Comparison of ENCODE assay signal across 27 mouse cellular contexts in the genomic region with DNA sequence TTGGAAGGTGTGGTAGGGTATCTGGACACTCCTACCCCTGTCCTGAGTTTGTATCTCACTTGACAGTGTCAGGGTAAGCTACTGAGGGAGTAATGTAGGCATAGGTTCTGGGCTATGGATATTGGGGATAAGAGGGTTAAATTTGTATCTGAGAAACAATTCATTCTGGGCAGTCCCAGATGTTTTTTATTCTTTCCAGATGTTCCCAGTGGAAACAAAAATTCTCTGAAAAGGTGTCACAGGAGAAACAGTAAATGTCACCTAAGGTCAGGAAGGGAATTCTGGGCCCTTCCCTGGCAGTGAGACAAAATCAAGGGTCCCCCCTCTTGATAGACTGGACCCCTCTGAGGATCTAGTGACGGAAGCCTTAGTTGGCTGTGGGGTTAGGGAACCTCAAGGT. TPM values are rescaled to one million over a fixed set of nuclear protein-coding genes. Genes with fewer than 3 reads are reported as not detected.
DNase-seq lines count a peak whose midpoint lies in the region; ATAC-seq and TF ChIP-seq lines count a peak whose summit lies in the region.
"Had no signal": no experiment of that assay in that cellular context is flagged by ENCODE, and none has a peak within 500 bp of the region (broad histone marks: within the 10 kb centered on the region; RNA-seq: fewer than 3 reads in every experiment).

No protein-coding gene starts in this region.

- DNase-seq in embryo, embryonic 10.5 days (ENCODE audit: low spot score) = peak; percentile 44
- no peak for DNase-seq in embryo, embryonic 10 days (ENCODE audit: low spot score)
- no peak for DNase-seq in spleen, adult 2 months (ENCODE audit: low read depth in 1 of 2, low spot score in 2 of 2)
- no peak for DNase-seq in spleen, postnatal 14 days (ENCODE audit: low spot score in 2 of 2)
- no peak for DNase-seq in limb, embryonic 11.5 days (ENCODE audit: low spot score)
- DNase-seq in mesoderm, embryonic 11.5 days (ENCODE audit: low read depth, low spot score) = peak; percentile 32
- DNase-seq in ovary, postnatal 10 days (ENCODE audit: low spot score) = no peak
- DNase-seq: adrenal gland, adult 8-10 months; adrenal gland, postnatal 36 days; cerebellum, adult 2 months; cerebellum, postnatal 14 days; gastrocnemius, postnatal 10 days; heart, adult 18-20 months; heart, postnatal 10 days; heart, postnatal 4 days had no signal

- peak overlapping the region; percentile 87 for H3K27ac ChIP-seq in spleen, adult 2 months (ENCODE audit: insufficient read depth, low read length)
- H3K27ac ChIP-seq in limb, embryonic 11.5 days (replicated peaks; ENCODE audit: low read depth, low read length) = peak overlapping the region; percentile 14; the same call in 1 of the 2 replicates
- no peak overlapping the region for H3K27ac ChIP-seq in midbrain, embryonic 13.5 days
- H3K27ac ChIP-seq: forebrain, embryonic 15.5 days; heart, embryonic 10.5 days; hindbrain, embryonic 12.5 days had no signal

- H3K4me1 ChIP-seq in spleen, adult 2 months (ENCODE audit: control insufficient read depth, insufficient read depth, insufficient read length) = peaks cover 40% of the 10 kb centered on the region; the same call in 1 of the 2 replicates
- H3K4me1 ChIP-seq in limb, embryonic 11.5 days (ENCODE audit: control insufficient read depth, insufficient read depth, low read length) = peaks cover 40% of the 10 kb centered on the region
- no peaks in the 10 kb centered on the region for H3K4me1 ChIP-seq in midbrain, embryonic 13.5 days (replicated peaks)
- H3K4me1 ChIP-seq: forebrain, embryonic 15.5 days had no signal

- WGBS in spleen, adult 2 months = 96% methylated on average over 1 of the region's 1 CpGs
- WGBS in limb, embryonic 11.5 days = 20% methylated on average over 1 of the region's 1 CpGs
- WGBS in midbrain, embryonic 13.5 days = 71% methylated on average over 1 of the region's 1 CpGs

- no peak for TF ChIP-seq CTCF in spleen, adult 2 months (IDR thresholded peaks at IDR 0.05; ENCODE audit: extremely low read depth, insufficient read depth, insufficient read length, insufficient replicate concordance)

- peaks cover 20% of the 10 kb centered on the region for H3K36me3 ChIP-seq in spleen, adult 2 months (ENCODE audit: control insufficient read depth, insufficient read depth, low read length)
- no peaks in the 10 kb centered on the region for H3K36me3 ChIP-seq in limb, embryonic 11.5 days (ENCODE audit: control insufficient read depth, insufficient read depth, low read length)
- H3K36me3 ChIP-seq in midbrain, embryonic 13.5 days = no peaks in the 10 kb centered on the region
- H3K36me3 ChIP-seq: forebrain, embryonic 15.5 days; heart, embryonic 10.5 days; hindbrain, embryonic 12.5 days had no signal

- no peak for ATAC-seq in limb, embryonic 11.5 days (ENCODE audit: insufficient number of reproducible peaks, low FRiP score, low TSS enrichment, low read depth)
- no peak for ATAC-seq in midbrain, embryonic 13.5 days
- ATAC-seq: activated CD4-positive, CD25-positive, alpha-beta regulatory T cell, adult 4 months; forebrain, embryonic 15.5 days; hindbrain, embryonic 16.5 days; Patski had no signal

- H3K27me3 ChIP-seq in spleen, adult 2 months (ENCODE audit: control insufficient read depth, insufficient read depth, low read length) = no peaks in the 10 kb centered on the region
- no peaks in the 10 kb centered on the region for H3K27me3 ChIP-seq in limb, embryonic 11.5 days (ENCODE audit: control insufficient read depth, insufficient read depth, low read length)
- no peaks in the 10 kb centered on the region for H3K27me3 ChIP-seq in midbrain, embryonic 13.5 days
- H3K27me3 ChIP-seq: forebrain, embryonic 15.5 days; hindbrain, embryonic 12.5 days; Patski had no signal

- H3K9me3 ChIP-seq in limb, embryonic 11.5 days (ENCODE audit: control insufficient read depth, low read length) = no peaks in the 10 kb centered on the region
- no peaks in the 10 kb centered on the region for H3K9me3 ChIP-seq in midbrain, embryonic 13.5 days
- H3K9me3 ChIP-seq: forebrain, embryonic 15.5 days; heart, embryonic 10.5 days; hindbrain, embryonic 12.5 days had no signal

- H3K9ac ChIP-seq in limb, embryonic 11.5 days (ENCODE audit: low read length) = no peak overlapping the region
- no peak overlapping the region for H3K9ac ChIP-seq in midbrain, embryonic 13.5 days (replicated peaks)
- H3K9ac ChIP-seq: forebrain, embryonic 15.5 days; hindbrain, embryonic 12.5 days had no signal

- H3K4me2 ChIP-seq in limb, embryonic 11.5 days (ENCODE audit: low read depth, severe bottlenecking) = peak overlapping the region; percentile 7; the same call in 1 of the 2 replicates
- H3K4me2 ChIP-seq in midbrain, embryonic 13.5 days (replicated peaks) = no peak overlapping the region
- H3K4me2 ChIP-seq: forebrain, embryonic 15.5 days; hindbrain, embryonic 12.5 days had no signal

- no peak overlapping the region for H3K4me3 ChIP-seq in spleen, adult 2 months (ENCODE audit: extremely low read depth, insufficient read depth, insufficient read length)
- no peak overlapping the region for H3K4me3 ChIP-seq in limb, embryonic 11.5 days (ENCODE audit: low read depth, low read length)
- H3K4me3 ChIP-seq in midbrain, embryonic 13.5 days (replicated peaks) = no peak overlapping the region
- H3K4me3 ChIP-seq: forebrain, embryonic 15.5 days; heart, embryonic 10.5 days; hindbrain, embryonic 12.5 days had no signal

- no peak for TF ChIP-seq POLR2A in spleen, adult 2 months (IDR thresholded peaks at IDR 0.05; ENCODE audit: low read depth, low read length)

RNA-seq across cellular contexts. Expression of a gene that starts 1.9 kb away (rescaled TPM):
- polyA plus RNA-seq in spleen, adult 2 months (2012; rRNA removed) = 556 and 588 TPM in 2 replicates
- 2.1 and 2.3 TPM in 2 replicates for polyA plus RNA-seq in limb, embryonic 11.5 days (2014; fragmentation: Nextera tagmentation; extraction: Ambion mirVana)
- polyA plus RNA-seq in midbrain, embryonic 13.5 days (2015; fragmentation: Nextera tagmentation; extraction: Ambion mirVana) = 0.50 and 0.66 TPM in 2 replicates
- polyA plus RNA-seq: C2C12 had no signal

RNA-seq across cellular contexts. Expression of a gene that starts 14.8 kb away (rescaled TPM):
- 4.7 and 5.4 TPM in 2 replicates for polyA plus RNA-seq in spleen, adult 2 months (2012; rRNA removed)
- not detected in 2 replicates for polyA plus RNA-seq in limb, embryonic 11.5 days (2014; fragmentation: Nextera tagmentation; extraction: Ambion mirVana)
- polyA plus RNA-seq in midbrain, embryonic 13.5 days (2015; fragmentation: Nextera tagmentation; extraction: Ambion mirVana) = not detected in 2 replicates
- polyA plus RNA-seq: activated CD4-positive, CD25-positive, alpha-beta regulatory T cell, adult 4 months; C2C12; cerebellum, adult 2 months; cortical plate, adult 2 months; embryonic facial prominence, embryonic 14.5 days; forebrain, embryonic 15.5 days; heart, embryonic 10.5 days; heart, embryonic 14.5 days; hindbrain, embryonic 12.5 days; intestine, embryonic 14.5 days; Patski had no signal

RNA-seq across cellular contexts. Expression of a gene that starts 36.7 kb away (rescaled TPM):
- 6.1 and 6.5 TPM in 2 replicates for polyA plus RNA-seq in spleen, adult 2 months (2012; rRNA removed)
- 0.13 and 0.23 TPM in 2 replicates for polyA plus RNA-seq in limb, embryonic 11.5 days (2014; fragmentation: Nextera tagmentation; extraction: Ambion mirVana)
- polyA plus RNA-seq in midbrain, embryonic 13.5 days (2015; fragmentation: Nextera tagmentation; extraction: Ambion mirVana) = 0.05 TPM in 1 of 2 replicates, not detected in the other
- polyA plus RNA-seq: forebrain, embryonic 15.5 days; hindbrain, embryonic 12.5 days; hindbrain, embryonic 16.5 days had no signal

RNA-seq across cellular contexts. Expression of a gene that starts 39.9 kb away (rescaled TPM):
- 0.11 and 0.14 TPM in 2 replicates for polyA plus RNA-seq in spleen, adult 2 months (2012; rRNA removed)
- 0.09 and 0.29 TPM in 2 replicates for polyA plus RNA-seq in limb, embryonic 11.5 days (2014; fragmentation: Nextera tagmentation; extraction: Ambion mirVana)
- 0.16 and 0.18 TPM in 2 replicates for polyA plus RNA-seq in midbrain, embryonic 13.5 days (2015; fragmentation: Nextera tagmentation; extraction: Ambion mirVana)

RNA-seq across cellular contexts. Expression of a gene that starts 43.6 kb away (rescaled TPM):
- 120 and 146 TPM in 2 replicates for polyA plus RNA-seq in spleen, adult 2 months (2012; rRNA removed)
- 82.6 and 84.8 TPM in 2 replicates for polyA plus RNA-seq in limb, embryonic 11.5 days (2014; fragmentation: Nextera tagmentation; extraction: Ambion mirVana)
- polyA plus RNA-seq in midbrain, embryonic 13.5 days (2015; fragmentation: Nextera tagmentation; extraction: Ambion mirVana) = 10.8 and 11.4 TPM in 2 replicates

Comparison
In these comparisons a context has a peak if more than half of its experiments do, and no peak if none do; other contexts are left out.
1. DNase-seq: peak in embryo, embryonic 10.5 days (single experiment) and mesoderm, embryonic 11.5 days (single experiment); none in embryo, embryonic 10 days (single experiment), spleen, adult 2 months (0 of 2), spleen, postnatal 14 days (0 of 2), limb, embryonic 11.5 days (single experiment) and ovary, postnatal 10 days (single experiment).
2. RNA of a gene that starts 1.9 kb away (polyA plus RNA-seq): 556 to 588 TPM in spleen, adult 2 months; 2.1 to 2.3 TPM in limb, embryonic 11.5 days and 0.50 to 0.66 TPM in midbrain, embryonic 13.5 days; every median in the first group is over 100 times any median in the second.